Mouse (Mus musculus): Measurements from ENCODE around the gene Zp1.

GRCm38 (mm10) chr19:10900315-10900714 lies 20.1 kb downstream of the Zp1 start:
- no peak for TF ChIP-seq CTCF (IDR thresholded peaks at IDR 0.05; ENCODE audit: low read depth, low read length)
- no peak for TF ChIP-seq POLR2A (IDR thresholded peaks at IDR 0.05; ENCODE audit: extremely low read depth, insufficient read depth, low read length)
